Mouse (Mus musculus) sigmoid colon, adult 10 weeks (tissue): ENCODE measurements around the gene C4bp. TPM values are rescaled to one million over a fixed set of nuclear protein-coding genes. Genes with fewer than 3 reads are reported as not detected.

Experiments
- polyA plus RNA-seq: library from polyadenylated mRNA; stranded (reverse); fragments of 350-450 nt; fragmentation: Illumina TruSeq; extraction: RNeasy Lipid Tissue Mini Kit (QIAGEN cat#74804); gene quantifications from one replicate; pipeline ENCODE4 v1.2.3, GENCODE M21; 2014; ENCODE audit warnings: low read depth, low replicate concordance

C4bp gene
- 17.3 TPM for polyA plus RNA-seq

GRCm38 (mm10) chr1:130661454-130661853 is at the start of gene C4bp:
TSS of gene C4bp (minus strand) at chr1:130661632.

GRCm38 (mm10) chr1:130629521-130629920 is 31.9 kb downstream of the C4bp start, which contains the start of gene Zp3r:
TSS of gene Zp3r (minus strand) at chr1:130629621.

Other genes with a start within 250 kb of the C4bp start
- not detected for gene Cd55b, start 238.6 kb downstream of the C4bp start, polyA plus RNA-seq
- 212 TPM for gene Cd55, start 198.9 kb downstream of the C4bp start, polyA plus RNA-seq
- gene Zp3r, start 32.0 kb downstream of the C4bp start, polyA plus RNA-seq: not detected
- 1.4 TPM for gene Gm29427, start 54.2 kb upstream of the C4bp start, polyA plus RNA-seq
- gene Yod1, start 55.7 kb upstream of the C4bp start, polyA plus RNA-seq: 17.3 TPM
- 46.4 TPM for gene Pfkfb2, start 67.6 kb upstream of the C4bp start, polyA plus RNA-seq
- 4.5 TPM for gene AA986860, start 70.3 kb upstream of the C4bp start, polyA plus RNA-seq
- gene Fcamr, start 139.3 kb upstream of the C4bp start, polyA plus RNA-seq: 0.73 TPM
- gene Pigr, start 165.1 kb upstream of the C4bp start, polyA plus RNA-seq: 2,676 TPM
- 8.6 TPM for gene Fcmr, start 204.0 kb upstream of the C4bp start, polyA plus RNA-seq
- not detected for gene Il24, start 225.8 kb upstream of the C4bp start, polyA plus RNA-seq
- not detected for gene Il20, start 249.8 kb upstream of the C4bp start, polyA plus RNA-seq